Mouse (Mus musculus) lung, embryonic 15.5 days (tissue): ENCODE measurements around the gene Tspan9. TPM values are rescaled to one million over a fixed set of nuclear protein-coding genes. Genes with fewer than 3 reads are reported as not detected.

ENCODE experiments used
- ATAC-seq: fragments of 200-750 bp; cut with Nextera tagmentation; 2 replicates; pipeline ENCODE4 v1.8.0; 2017; ENCODE audit warnings: moderate number of reproducible peaks, borderline replicate concordance; ENCODE audit not compliant: low FRiP score, low TSS enrichment; ENCODE audit errors: extremely low read depth
- H3K27ac ChIP-seq: fragments of 300-500 bp; sonication (generic); 2 replicates; pipeline ENCODE4 v1.5.1; 2015; ENCODE audit warnings: moderate library complexity, mild to moderate bottlenecking, inconsistent platforms
- H3K27me3 ChIP-seq: fragments of 300-500 bp; sonication (generic); 2 replicates; pipeline ENCODE4 v1.6.1; 2015; ENCODE audit warnings: inconsistent platforms
- H3K36me3 ChIP-seq: fragments of 300-500 bp; sonication (generic); 2 replicates; pipeline ENCODE4 v1.6.1; 2015; ENCODE audit warnings: inconsistent platforms
- H3K4me1 ChIP-seq: fragments of 300-500 bp; sonication (generic); 2 replicates; pipeline ENCODE4 v1.6.1; 2015; ENCODE audit warnings: inconsistent platforms
- H3K4me2 ChIP-seq: fragments of 300-500 bp; sonication (generic); 2 replicates; pipeline ENCODE4 v1.6.1; 2015; ENCODE audit warnings: inconsistent platforms, mild to moderate bottlenecking, moderate library complexity
- H3K4me3 ChIP-seq: fragments of 300-500 bp; sonication (generic); 2 replicates; pipeline ENCODE4 v1.5.1; 2015; ENCODE audit warnings: mild to moderate bottlenecking, inconsistent platforms
- H3K9ac ChIP-seq: fragments of 300-500 bp; sonication (generic); 2 replicates; pipeline ENCODE4 v1.6.1; 2015; ENCODE audit warnings: inconsistent platforms
- H3K9me3 ChIP-seq: fragments of 300-500 bp; sonication (generic); 2 replicates; pipeline ENCODE4 v1.6.1; 2016; ENCODE audit warnings: inconsistent platforms
- WGBS: fragments of 180-500 bp; shearing (Covaris S2); methylation state at CpG from one replicate; pipeline ENCODE4 v1.1.7; 2015; 5-methylcytosine and 5-hydroxymethylcytosine counted together
- polyA plus RNA-seq: library from polyadenylated mRNA; unstranded; fragments of >200 nt; fragmentation: Nextera tagmentation; extraction: Ambion mirVana; gene quantifications from 2 replicates; pipeline ENCODE4 v1.2.1, GENCODE M21; 2015

The Tspan9 gene
- polyA plus RNA-seq, 1 experiment from 2014 or later = 130 TPM

DNA sequence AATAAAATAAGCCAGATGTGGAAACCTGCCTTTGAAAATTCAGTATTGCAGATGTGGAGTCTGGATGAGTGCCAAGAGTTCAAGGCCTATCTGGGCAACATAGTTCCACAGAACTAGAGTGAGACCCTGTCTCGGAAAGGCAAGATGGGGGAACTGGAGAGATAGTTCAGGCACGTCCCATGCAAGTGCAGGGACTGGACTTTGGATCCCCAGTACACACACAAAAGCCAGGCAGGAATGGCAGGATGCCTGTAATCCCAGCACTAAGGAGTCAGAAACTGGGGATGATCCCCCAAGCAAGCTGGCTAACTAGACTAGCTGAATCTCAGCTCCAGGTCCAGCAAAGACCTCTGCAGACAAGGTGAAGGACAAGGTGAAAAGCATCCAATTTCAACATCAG is 12.5 kb upstream of the Tspan9 start:
- Histone ChIP-seq H3K36me3 (no peaks in the 10 kb centered on the region), H3K4me2 (no peak overlapping the region), H3K27ac (no peak overlapping the region), H3K4me3 (no peak overlapping the region), H3K9me3 (no peaks in the 10 kb centered on the region), H3K4me1 (no peaks in the 10 kb centered on the region), H3K27me3 (no peaks in the 10 kb centered on the region), H3K9ac (no peak overlapping the region)
- ATAC-seq = no peak
- WGBS = 65% methylated on average over 2 of the region's 2 CpGs

DNA sequence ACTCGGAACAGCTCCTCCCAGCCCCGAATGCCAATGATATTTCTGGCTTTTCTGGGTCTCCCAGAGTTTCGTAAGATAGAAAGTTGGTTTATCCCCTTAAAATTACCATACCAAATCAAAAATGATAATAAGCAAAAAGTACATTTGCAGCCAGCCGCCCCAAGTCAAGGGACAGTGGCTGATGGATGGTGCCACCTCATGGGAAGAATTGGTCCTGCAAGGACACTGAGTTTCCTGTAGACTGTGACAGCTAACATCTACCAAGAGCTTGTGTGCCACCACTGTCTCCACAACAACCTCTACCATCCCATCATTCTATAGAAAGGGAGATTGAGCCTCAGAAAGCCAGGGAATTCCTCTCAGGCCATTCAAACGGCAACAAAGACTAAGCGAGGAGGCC is 2.4 kb upstream of the Tspan9 start:
- H3K27ac ChIP-seq = no peak overlapping the region
- H3K36me3 ChIP-seq = no peaks in the 10 kb centered on the region
- peaks cover 22% of the 10 kb centered on the region for H3K4me1 ChIP-seq
- ATAC-seq = no peak
- no peaks in the 10 kb centered on the region for H3K9me3 ChIP-seq
- 53% methylated on average over 6 of the region's 6 CpGs for WGBS
- no peak overlapping the region for H3K9ac ChIP-seq
- no peak overlapping the region for H3K4me3 ChIP-seq
- H3K4me2 ChIP-seq = no peak overlapping the region
- no peaks in the 10 kb centered on the region for H3K27me3 ChIP-seq

DNA sequence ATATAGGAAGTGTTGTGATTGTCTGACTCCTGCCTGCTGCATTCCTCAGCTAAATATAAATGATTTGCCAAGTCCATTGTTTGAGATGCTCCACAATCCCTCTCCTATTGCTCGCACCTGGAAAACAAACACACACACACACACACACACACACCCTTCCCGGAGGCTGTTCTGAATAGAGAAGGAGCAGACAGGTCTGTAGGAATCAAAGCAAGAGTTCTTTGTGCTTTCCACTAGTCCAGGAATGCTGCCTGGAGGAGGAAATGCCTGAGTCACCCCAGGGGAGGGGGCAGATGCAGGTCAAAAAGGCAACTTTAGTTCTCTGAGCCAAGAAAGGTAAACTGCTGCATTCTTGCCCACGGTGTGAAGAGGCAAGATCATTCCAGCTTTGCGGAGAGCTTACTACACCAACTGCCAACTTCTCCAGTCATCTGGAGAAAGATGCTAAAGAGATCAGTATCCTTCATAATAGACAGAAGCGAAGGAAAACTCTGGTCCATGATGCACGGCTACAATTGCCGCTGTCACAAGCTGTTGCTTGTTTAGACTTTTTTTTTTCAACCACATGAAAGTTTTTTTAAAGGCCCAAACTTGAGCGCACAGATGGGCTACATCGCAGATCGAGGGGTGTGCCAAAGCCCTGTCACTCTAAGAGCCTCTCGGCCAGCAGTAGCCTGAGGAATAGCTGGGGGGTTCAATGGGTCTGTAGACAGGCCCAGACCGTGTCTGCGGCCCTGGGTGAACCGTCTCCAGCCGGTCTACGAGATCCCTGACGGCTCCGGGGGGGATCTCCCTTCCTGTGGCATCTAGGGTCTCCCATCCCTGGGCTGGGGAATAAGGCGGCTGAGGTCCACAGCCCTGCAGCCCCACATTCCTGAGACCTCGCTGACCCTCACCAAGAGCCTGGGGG is 770 bp downstream of the Tspan9 start:
- Histone ChIP-seq H3K9me3 (no peaks in the 10 kb centered on the region), H3K27me3 (no peaks in the 10 kb centered on the region), H3K4me3 (peak overlapping the region; percentile 76), H3K4me1 (peaks cover 22% of the 10 kb centered on the region), H3K36me3 (no peaks in the 10 kb centered on the region), H3K9ac (peak overlapping the region; percentile 81), H3K4me2 (peak overlapping the region; percentile 85), H3K27ac (peak overlapping the region; percentile 96)
- peak; percentile 85 for ATAC-seq
- 1% methylated on average over 20 of the region's 20 CpGs for WGBS

DNA sequence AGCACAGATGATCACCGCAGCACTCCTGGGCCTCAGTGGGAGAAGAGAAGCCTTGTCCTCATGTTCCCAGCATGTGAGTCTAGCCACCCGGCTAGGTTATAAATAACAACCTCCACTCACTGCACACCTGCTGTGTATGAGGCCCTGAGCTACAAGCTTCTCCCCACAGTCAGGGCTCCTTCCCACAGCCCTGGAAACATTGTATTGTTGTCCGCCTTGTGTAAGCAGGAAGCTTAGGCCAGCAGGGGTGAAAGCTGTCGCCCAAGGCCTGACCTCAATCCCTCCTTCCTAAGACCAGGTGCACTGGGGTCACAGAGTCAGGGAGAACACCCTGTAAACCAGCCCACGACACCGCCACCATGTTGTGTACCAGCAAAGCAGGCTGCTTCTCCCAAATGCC is 2.7 kb downstream of the Tspan9 start:
- no peaks in the 10 kb centered on the region for H3K9me3 ChIP-seq
- no peak overlapping the region for H3K27ac ChIP-seq
- no peak overlapping the region for H3K9ac ChIP-seq

DNA sequence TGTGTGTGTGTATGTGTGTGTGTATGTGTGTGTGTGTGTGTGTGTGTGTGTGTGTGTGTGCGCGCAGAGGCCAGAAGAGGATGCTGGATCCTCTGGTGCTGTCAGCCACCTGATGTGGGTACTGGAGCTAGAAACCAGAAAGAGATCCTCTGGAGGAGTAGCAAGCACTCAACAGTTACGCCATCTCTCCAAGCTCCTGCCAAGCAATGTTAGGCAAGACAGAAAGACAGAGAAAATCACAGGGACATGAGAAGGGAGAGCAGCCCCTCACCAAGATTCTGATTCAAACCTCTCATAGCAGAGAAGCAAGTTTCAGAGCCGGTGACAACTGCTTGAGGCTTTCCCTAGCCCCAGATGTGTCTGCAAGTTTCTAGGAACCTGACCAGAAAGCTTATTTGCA is 5.5 kb downstream of the Tspan9 start:
- no peaks in the 10 kb centered on the region for H3K36me3 ChIP-seq
- H3K9ac ChIP-seq = no peak overlapping the region
- H3K27me3 ChIP-seq = no peaks in the 10 kb centered on the region
- no peak overlapping the region for H3K27ac ChIP-seq
- H3K4me3 ChIP-seq = no peak overlapping the region
- peaks cover 50% of the 10 kb centered on the region for H3K4me1 ChIP-seq
- H3K4me2 ChIP-seq = no peak overlapping the region
- H3K9me3 ChIP-seq = no peaks in the 10 kb centered on the region
- whole genome bisulfite sequencing = 85% methylated on average over 4 of the region's 4 CpGs
- ATAC-seq = no peak

More for the DNA sequence above, 2.7 kb downstream of the Tspan9 start:
- Histone ChIP-seq H3K4me3 (no peak overlapping the region), H3K36me3 (no peaks in the 10 kb centered on the region), H3K4me2 (no peak overlapping the region), H3K4me1 (peaks cover 31% of the 10 kb centered on the region), H3K27me3 (no peaks in the 10 kb centered on the region)
- WGBS = 69% methylated on average over 6 of the region's 6 CpGs
- ATAC-seq = no peak

DNA sequence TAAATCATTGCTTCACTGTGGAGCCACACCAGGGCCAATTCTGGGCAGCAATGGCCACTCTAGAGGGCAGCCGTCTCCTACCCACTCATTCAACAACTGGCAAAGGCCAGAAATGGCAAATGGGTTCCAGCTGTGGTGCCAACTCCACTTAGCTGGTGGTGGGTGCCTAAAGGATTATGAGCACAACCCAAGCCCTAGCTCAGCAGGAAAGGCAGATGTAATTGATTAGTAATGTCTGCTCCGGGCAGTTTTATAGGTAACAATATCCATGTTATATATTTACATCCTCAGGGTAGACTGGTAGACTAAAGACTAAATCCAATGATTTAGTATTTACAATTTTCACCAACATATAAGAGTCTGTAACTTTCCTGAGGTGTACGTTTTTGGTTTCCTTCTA is 6.7 kb downstream of the Tspan9 start:
- H3K27ac ChIP-seq = no peak overlapping the region
- H3K9ac ChIP-seq = no peak overlapping the region
- H3K4me2 ChIP-seq = no peak overlapping the region
- H3K4me3 ChIP-seq = no peak overlapping the region
- peaks cover 49% of the 10 kb centered on the region for H3K4me1 ChIP-seq
- no peaks in the 10 kb centered on the region for H3K9me3 ChIP-seq
- H3K27me3 ChIP-seq = no peaks in the 10 kb centered on the region
- ATAC-seq = no peak
- 89% methylated on average over 3 of the region's 3 CpGs for WGBS
- no peaks in the 10 kb centered on the region for H3K36me3 ChIP-seq

DNA sequence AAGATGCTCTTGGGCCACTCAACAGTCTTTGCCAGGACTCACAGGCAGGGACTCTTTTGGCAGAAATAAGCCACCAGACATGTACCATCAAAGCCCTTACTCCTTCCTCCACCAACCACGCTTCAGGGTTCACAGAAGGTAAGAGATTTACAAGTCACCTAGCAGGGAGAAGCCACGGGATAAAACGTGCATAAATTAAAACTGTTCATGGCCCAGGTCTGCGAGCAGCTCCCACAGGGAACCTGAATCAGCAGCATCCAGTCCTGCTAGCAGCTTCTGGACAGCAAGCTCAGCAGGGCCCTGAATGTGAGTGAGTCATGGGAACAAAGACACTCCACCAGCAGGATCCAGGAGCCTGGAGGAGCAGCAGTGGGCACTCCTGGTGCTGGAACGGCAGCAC is 7.9 kb downstream of the Tspan9 start:
- H3K4me3 ChIP-seq = no peak overlapping the region
- H3K4me1 ChIP-seq = peaks cover 48% of the 10 kb centered on the region
- no peak overlapping the region for H3K9ac ChIP-seq
- no peaks in the 10 kb centered on the region for H3K27me3 ChIP-seq
- ATAC-seq = no peak
- H3K9me3 ChIP-seq = no peaks in the 10 kb centered on the region
- WGBS = 66% methylated on average over 5 of the region's 5 CpGs
- no peak overlapping the region for H3K27ac ChIP-seq
- H3K4me2 ChIP-seq = no peak overlapping the region
- H3K36me3 ChIP-seq = no peaks in the 10 kb centered on the region

DNA sequence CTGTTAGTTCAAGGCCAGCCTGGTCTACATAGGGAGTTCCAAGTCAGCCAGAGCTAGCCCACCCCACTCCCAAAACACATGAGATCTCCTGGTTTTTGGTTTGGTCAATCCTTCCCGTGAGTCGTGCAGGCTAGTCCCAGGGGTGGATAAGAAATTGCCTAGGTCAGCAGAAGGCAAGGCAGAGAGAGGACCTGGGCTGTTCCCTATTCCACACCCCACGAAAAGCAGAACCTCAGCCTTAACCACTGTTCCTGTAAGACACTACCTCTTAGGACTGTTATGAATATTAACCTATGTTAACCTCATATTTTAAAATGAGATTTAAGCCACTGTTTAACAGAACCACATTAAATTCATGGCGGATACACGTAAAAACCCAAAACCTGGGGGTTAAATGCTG is 8.4 kb downstream of the Tspan9 start:
- H3K4me1 ChIP-seq = peaks cover 48% of the 10 kb centered on the region

DNA sequence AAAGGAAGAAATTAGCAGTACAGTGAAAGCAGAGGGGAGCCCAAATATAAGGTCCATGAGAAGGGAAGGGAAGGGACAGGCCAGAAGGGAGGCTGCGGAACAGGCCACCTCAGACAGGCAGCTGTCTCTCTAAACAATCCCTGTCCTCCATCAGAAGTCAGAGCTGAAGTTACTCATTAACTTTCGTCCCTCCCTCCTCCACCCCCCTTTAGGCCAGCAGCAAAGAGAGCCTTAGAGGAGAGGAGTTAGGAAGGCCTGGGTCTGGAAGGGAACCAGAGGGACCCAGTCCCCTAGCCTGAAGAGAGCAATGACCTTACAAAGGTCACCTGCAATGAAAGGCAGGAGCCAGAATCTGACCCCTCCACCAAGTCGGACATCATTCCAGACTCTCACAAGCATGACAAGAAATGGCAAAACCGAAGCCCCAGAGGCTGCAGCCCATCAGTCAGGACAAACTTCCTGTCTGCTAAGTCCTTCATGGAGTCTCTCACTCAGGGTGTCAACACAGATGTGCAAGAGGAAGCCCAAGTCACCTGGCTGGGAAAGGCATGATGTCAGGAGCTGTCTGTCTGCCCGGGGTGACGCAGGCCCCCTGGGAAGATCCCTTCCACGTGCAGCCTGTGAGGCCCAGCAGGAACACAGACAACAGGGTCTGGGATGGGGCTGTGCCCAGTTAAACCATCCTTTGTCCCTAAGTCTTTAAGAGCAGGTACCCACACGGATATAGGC is 9.0 kb downstream of the Tspan9 start:
- H3K4me3 ChIP-seq = no peak overlapping the region
- H3K9ac ChIP-seq = 0 out of 2 replicates have a peak overlapping the region, but pooled peaks have one; percentile 14

More for the DNA sequence above, 8.4 kb downstream of the Tspan9 start:
- no peak for ATAC-seq
- no peaks in the 10 kb centered on the region for H3K36me3 ChIP-seq
- H3K27ac ChIP-seq = 0 out of 2 replicates have a peak overlapping the region, but pooled peaks have one; percentile 80
- H3K4me3 ChIP-seq = no peak overlapping the region
- H3K9me3 ChIP-seq = no peaks in the 10 kb centered on the region
- H3K4me2 ChIP-seq = no peak overlapping the region
- 71% methylated on average over 5 of the region's 5 CpGs for WGBS
- no peaks in the 10 kb centered on the region for H3K27me3 ChIP-seq
- no peak overlapping the region for H3K9ac ChIP-seq

DNA sequence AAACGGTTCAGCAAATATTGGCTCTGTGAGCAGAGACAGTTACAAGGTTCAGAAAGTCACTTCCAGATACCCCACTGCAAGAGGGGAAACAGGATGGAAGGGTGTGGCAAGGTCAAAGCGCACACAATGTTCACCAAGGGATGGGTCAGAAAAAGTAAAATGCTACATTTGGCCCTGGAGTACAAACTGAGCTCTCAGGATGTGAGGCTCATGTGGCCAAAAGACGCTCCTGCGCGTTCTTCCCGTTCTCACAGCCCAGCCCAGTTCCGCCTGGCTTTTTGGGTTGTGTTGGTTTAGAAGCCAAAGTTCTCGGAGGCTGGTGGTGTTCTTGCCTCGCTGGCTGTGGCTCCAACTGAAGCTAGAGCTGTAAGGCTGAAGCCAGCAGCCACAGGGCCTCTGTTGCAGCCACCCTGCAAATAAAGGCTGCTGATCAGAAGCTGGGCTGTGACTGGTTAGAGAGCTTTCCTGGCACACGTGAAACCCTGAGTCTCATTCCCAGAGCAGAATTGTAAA is 9.7 kb downstream of the Tspan9 start:
- WGBS = 47% methylated on average over 10 of the region's 10 CpGs
- H3K9ac ChIP-seq = no peak overlapping the region
- H3K4me3 ChIP-seq = no peak overlapping the region
- no peaks in the 10 kb centered on the region for H3K36me3 ChIP-seq
- peak overlapping the region; percentile 80 for H3K27ac ChIP-seq
- ATAC-seq = no peak
- H3K4me1 ChIP-seq = peaks cover 48% of the 10 kb centered on the region
- H3K9me3 ChIP-seq = no peaks in the 10 kb centered on the region
- H3K27me3 ChIP-seq = no peaks in the 10 kb centered on the region
- peak overlapping the region; percentile 13; the same call in 1 of the 2 replicates for H3K4me2 ChIP-seq

More for the DNA sequence above, 9.0 kb downstream of the Tspan9 start:
- Histone ChIP-seq H3K27me3 (no peaks in the 10 kb centered on the region), H3K9me3 (no peaks in the 10 kb centered on the region), H3K36me3 (no peaks in the 10 kb centered on the region), H3K4me1 (peaks cover 48% of the 10 kb centered on the region), H3K4me2 (peak overlapping the region; percentile 13; the same call in 1 of the 2 replicates), H3K27ac (peak overlapping the region; percentile 80)
- no peak for ATAC-seq
- 28% methylated on average over 8 of the region's 8 CpGs for WGBS

DNA sequence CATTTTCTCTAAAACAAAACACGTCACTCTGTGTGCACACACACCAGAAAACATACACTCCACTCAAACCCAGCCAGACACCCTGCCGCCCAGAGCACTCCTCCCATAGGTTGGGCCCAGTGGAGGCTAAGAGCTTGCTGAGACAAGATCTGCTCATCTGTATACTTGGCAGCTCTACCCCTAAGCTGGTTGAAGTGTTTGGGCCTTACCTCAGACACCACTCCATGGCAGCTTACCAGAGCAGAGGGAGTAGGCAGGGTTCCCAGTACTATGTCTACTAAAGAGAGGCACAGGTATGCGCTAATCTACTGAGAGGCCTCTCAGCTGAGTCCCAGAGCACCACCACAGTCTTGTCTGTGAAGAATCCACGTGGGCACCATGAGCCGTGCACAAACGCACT is 10.8 kb downstream of the Tspan9 start:
- Histone ChIP-seq H3K27ac (peak overlapping the region; percentile 36; the same call in 1 of the 2 replicates), H3K27me3 (no peaks in the 10 kb centered on the region), H3K36me3 (no peaks in the 10 kb centered on the region), H3K9ac (no peak overlapping the region), H3K4me1 (peaks cover 48% of the 10 kb centered on the region), H3K4me3 (no peak overlapping the region), H3K9me3 (no peaks in the 10 kb centered on the region), H3K4me2 (no peak overlapping the region)
- 68% methylated on average over 6 of the region's 6 CpGs for WGBS
- ATAC-seq = peak; percentile 50; the same call in 1 of the 2 replicates

DNA sequence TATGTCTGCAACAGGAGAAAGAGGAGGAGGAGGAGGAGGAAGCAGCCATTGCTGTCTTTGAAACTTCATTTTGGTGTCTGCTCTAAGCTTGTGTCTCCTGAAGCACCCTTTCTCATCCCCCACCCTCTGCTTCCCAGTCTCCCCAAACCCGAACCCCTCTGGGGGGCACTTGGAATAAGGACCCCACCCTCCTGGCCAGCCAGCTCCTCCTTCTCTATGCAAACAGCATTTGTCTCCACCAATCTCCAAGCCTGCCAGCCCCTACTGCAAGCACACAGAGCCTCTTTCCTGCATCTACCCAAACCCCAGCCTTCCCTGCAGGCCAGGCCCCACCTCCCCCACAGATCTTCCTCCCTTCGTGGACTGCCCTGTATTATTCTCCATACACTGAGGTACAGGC is 12.0 kb downstream of the Tspan9 start:
- Histone ChIP-seq H3K4me2 (no peak overlapping the region), H3K27me3 (no peaks in the 10 kb centered on the region), H3K36me3 (no peaks in the 10 kb centered on the region), H3K9ac (no peak overlapping the region), H3K4me3 (no peak overlapping the region), H3K4me1 (peaks cover 42% of the 10 kb centered on the region), H3K9me3 (no peaks in the 10 kb centered on the region), H3K27ac (no peak overlapping the region)
- WGBS = 46% methylated on average over 2 of the region's 2 CpGs
- no peak for ATAC-seq
